Mouse (Mus musculus) cerebellum, postnatal 4 days (tissue): ENCODE measurements around the gene Agrp.

Source experiments
- DNase-seq, 2 experiments: peaks; one replicate each; pipeline ENCODE4 v3.0.0; 2022; ENCODE audit warnings: low spot score in 2 of 2, mixed read lengths in 1 of 2

Gene Agrp

GRCm38 (mm10) chr8:105552032-105552431, 85.2 kb downstream of the Agrp start:
- no peak for DNase-seq

GRCm38 (mm10) chr8:105550083-105550482, 87.1 kb downstream of the Agrp start:
- no peak for DNase-seq

- no peak for DNase-seq
These were observed 87.7 kb downstream of the Agrp start for GRCm38 (mm10) chr8:105549506-105549905.

- DNase-seq, result no peak
These were observed 90.5 kb downstream of the Agrp start for GRCm38 (mm10) chr8:105546384-105547350.

DNA sequence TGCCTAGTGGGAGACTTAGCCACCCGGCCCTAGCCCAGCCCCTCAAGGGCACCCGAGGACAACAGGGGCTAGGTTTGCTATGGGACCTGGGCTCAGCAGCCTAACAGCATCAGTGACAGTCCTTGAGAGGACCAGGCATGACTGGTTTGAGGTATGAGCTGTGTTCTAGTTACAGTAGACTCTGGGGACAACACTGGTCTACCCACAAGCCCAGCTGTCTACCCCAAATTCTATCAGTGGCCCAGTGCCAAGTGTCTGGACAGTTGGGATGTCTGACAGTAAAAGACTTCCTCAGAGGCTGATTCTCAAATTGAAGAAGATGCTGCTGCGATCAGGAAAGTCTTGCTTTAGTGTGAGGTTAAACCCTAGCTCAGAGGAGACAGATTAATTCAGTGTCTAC, 91.9 kb downstream of the Agrp start:
- no peak for DNase-seq

- DNase-seq, result no peak
These were observed 92.5 kb downstream of the Agrp start for GRCm38 (mm10) chr8:105544544-105545205.

DNA sequence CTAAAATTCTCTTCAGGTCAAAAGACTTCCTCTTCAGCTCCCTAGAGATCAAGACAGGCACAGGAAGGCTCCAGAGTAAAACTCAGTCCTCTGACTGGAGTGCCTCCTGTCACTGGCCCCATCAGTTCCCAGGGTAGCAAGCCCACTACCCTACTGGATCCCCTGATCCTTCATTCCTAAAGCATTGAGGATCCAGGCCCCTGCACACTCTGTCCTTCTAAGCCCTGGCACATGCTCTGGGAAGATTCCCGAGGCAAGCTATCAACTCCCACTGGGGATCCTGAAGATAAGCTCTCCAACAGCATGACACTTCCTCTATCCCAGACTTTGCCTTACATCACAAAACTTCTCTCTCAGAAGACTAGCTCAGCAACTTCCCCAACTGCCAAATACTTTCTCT, 93.5 kb downstream of the Agrp start:
- DNase-seq, result no peak

- no peak for DNase-seq
These were observed 94.4 kb downstream of the Agrp start for GRCm38 (mm10) chr8:105542808-105543207.

- no peak for DNase-seq
These were observed 95.0 kb downstream of the Agrp start for GRCm38 (mm10) chr8:105542032-105542656.

DNA sequence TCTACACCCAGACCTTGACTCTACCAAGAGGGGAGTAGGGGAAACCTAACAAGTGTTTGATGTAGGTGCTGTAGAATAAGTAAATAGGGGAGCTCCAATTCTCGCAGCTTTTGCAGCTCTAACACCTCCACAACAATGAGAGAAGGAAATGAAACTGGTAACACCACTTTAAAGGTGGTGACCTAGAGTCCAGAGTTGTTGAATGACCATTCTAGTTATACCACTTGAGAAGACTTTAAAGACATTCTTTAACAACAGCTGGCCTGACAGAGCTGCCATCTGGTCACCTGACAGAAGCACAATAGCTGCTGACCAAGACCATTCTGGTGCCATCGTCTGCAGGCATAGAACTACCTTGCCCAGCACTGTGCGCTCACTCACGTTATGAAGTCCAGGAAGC, 98.3 kb downstream of the Agrp start:
- no peak for DNase-seq

GRCm38 (mm10) chr8:105537011-105537677, 100.0 kb downstream of the Agrp start:
- no peak for DNase-seq

GRCm38 (mm10) chr8:105536546-105536945, 100.6 kb downstream of the Agrp start:
- no peak for DNase-seq

- peak; percentile 62 to 85 for DNase-seq
These were observed 103.3 kb downstream of the Agrp start for GRCm38 (mm10) chr8:105533892-105534329.

- DNase-seq, result no peak
These were observed 103.8 kb downstream of the Agrp start for GRCm38 (mm10) chr8:105533439-105533838.

- DNase-seq, result no peak
These were observed 105.4 kb downstream of the Agrp start for GRCm38 (mm10) chr8:105531774-105532173.

- no peak for DNase-seq
These were observed 107.9 kb downstream of the Agrp start for GRCm38 (mm10) chr8:105529271-105529670.

DNA sequence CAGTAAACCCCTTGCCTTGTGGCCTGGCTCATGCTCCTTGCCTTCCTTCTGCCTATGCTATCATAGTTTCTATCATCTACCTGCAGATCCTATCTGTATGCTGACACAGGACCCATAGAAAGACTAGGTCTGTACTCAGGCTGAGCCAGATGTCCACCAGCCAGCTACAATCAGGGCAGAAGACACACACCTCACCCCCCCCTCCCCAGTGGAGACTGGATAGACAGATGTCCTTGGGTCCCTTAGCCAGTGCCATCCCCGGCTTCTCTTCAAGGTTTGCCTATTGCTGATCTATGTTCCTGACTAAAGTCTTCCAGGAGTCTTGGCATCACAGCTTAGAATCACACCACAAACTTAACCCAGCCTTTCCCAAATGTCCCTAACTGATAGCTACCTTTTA, 109.0 kb downstream of the Agrp start:
- DNase-seq, result no peak

GRCm38 (mm10) chr8:105527110-105527509, 110.1 kb downstream of the Agrp start:
- DNase-seq, result peak in 1 of 2 experiments; percentile 78

DNA sequence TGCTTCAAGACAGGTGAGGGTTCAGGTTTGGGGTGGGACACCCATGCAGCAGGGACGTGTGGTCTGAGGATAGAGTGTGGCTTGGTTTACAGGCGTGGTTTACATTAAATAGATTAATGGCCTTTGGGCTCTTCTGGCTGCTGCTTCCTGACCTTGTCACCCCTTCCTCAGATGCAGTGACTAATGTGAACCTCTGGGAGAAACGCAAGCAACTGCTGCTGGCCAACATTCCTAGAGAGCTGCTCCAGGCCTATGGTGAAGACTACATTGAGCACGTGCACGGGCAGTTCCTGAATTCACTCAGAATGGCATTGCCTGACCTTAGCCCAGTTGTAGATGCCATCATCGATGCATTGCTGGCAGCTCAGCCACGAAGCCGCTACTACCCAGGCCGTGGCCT, 114.3 kb downstream of the Agrp start:
- DNase-seq, result no peak

DNA sequence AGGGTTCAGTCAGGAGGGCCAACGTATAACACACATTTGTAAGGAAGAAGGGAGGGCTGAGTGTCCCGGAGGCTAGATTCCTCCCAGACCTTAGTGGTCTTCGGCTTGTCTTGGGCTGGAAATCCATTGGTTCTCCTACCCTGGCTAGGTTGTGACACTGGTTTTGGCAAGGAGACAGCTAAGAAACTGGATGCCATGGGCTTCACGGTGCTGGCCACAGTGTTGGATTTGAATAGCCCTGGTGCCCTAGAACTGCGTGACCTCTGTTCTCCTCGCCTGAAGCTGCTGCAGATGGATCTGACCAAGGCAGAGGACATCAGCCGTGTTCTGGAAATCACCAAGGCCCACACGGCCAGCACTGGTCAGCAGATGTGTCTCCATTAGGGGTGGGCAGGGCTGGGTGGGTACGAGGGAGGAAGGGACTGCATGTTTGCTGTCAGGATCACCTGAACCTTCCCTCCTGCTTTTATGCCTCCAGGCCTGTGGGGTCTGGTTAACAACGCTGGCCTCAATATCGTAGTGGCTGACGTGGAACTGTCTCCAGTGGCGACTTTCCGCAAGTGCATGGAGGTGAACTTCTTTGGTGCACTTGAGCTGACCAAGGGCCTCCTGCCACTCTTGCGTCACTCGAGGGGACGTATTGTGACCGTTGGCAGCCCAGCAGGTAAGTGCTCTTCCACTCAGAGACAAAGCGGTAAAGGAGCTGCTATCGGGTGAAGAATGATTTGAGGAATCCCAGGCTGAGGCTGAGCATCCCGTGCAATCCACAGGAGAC, 115.0 kb downstream of the Agrp start:
- DNase-seq, result no peak

DNA sequence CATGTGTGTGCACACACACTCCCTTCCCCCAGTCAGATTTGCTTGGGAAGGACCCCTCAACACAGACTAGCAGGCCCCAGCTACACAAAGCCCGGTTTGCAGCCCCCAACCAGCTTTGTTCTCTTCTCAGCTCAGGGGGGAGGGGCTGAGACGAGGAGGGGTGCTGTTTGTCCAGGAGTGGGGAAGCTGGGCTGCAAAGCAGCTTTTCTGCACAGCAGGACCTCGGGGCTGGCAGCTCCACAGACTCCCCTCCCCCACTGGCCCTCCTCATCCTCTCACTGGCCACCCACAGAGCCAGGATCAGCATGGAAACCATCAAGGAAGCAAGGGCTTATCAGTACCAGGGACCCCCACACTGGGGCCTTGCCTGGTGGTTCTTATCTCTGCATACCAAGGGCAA, 116.1 kb downstream of the Agrp start:
- DNase-seq, result no peak
